Mouse (Mus musculus) central nervous system, embryonic 14 days (tissue): ENCODE measurements around the gene Gm42957. TPM values are rescaled to one million over a fixed set of nuclear protein-coding genes. Genes with fewer than 3 reads are reported as not detected.

Experiments used
- polyA plus RNA-seq: library from polyadenylated mRNA; depleted of rRNA; stranded (reverse); fragments of >200 nt; gene quantifications from 2 replicates; pipeline ENCODE4 v1.2.3, GENCODE M21; 2012; rRNA removed

The Gm42957 gene
- 0.26 and 0.40 TPM in 2 replicates for polyA plus RNA-seq

DNA sequence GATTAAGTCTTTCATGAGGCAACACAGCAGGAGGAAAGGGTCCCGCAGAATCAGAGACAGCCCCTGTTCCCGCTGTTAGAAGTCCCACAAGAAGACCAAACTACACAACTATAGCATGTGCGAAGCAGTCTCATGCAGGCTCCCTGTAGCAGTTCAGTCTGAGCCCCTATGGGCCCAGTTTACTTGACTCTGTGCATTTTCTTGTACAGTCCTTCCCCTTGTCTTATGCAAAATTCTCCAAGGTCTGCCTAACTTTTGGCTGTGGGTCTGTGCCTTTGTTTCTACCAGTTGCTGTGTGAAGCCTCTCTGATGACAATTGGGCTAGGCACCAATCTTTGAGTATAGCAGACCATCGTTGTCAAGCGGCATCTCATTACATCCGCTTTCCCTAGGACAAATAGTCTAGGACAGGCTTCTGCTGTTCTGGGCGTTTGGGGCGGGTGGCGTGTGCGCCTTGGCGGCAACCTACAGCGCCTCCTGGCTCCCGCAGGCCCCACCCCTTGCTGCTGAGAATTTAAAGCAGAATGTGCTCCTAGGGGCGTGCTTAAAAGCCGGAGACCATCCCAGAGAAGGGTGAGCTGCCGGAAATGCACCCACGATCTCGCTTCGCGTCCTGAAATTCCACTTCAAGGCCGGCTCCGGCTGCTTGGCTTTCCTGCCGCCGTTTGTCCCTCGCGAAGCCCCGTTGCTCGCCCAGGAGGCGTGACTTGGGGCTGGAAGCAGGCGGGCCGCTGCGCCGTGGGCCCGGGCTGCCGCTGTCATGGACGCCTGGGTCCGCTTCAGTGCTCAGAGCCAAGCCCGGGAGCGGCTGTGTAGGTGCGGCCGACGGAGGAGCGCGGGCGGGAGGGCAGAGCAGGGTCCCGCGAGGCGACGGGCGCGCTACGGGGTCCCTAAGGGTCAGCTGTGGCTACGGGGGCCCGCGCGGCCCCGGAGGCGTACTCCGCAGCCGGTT, at the start of gene Gm42957, which contains the start of gene Pex11b:
Gene Gm42957 (plus strand): TSS at position 547 of the 952 bp plus-strand sequence.
Gene Pex11b (plus strand): TSS at position 449 of the 952 bp plus-strand sequence.

DNA sequence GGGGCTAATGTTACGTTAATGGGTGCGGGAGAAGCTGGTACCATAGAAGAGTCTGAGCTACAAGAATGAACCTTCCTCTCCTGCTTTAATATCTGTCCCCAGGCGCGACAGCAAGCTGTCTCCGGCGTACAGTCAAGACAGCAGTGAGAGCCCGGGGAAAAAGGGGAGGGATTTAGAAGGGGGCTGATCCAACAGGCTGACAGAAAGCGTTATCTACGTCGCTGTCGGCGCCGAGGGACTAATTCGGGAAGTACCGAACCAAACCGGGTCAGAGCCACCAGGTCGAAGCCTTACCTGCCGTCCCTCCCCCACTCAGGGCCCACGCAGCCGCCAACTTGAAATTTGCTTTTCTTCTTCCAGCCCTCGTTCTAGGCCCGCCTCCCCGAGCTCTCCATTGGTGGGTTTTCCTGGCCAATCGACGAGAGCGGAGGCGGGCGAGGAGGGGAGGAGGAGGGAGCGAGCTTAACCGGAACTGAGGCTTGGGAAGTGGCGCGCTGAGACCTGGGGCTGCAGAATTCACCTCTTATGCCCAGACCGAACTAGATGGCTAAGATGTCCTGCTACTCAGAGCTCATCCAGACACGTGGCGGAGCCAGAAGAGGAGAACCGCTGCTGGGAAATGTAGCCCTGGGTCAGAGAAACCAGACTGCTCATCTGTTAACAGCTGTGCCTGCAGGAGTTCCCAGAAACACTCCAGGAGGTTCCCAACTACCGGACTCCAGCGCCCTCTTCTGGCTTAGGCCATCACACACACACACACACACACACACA, 41.3 kb upstream of the Gm42957 start, which contains the start of gene Polr3gl:
Gene Polr3gl (minus strand): TSS at position 392 of the 771 bp plus-strand sequence.

DNA sequence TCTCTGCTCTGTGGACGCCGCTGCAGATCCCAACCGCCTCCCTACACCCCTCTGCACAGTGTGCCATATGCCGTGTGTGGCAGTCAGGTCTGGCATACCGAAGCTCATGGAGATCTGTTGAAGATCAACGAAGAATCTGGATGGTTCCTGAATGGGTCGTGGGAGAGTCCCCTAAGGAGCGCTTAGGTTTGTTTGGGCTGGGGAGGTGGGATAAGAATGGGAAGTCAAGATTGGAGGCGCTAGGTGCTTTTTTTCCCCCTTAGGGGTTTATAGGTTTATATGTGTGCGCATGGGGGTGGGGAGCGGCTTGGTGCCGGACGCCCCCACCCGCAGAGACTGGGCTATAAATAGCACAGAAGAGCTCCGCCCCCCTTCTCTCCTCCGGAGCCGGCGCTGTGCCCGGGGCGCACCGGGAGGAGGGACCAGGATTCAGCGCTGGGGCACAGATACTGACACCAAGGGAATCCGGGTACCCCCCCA, 39.0 kb upstream of the Gm42957 start, which contains the start of gene Ankrd34a:
Gene Ankrd34a (plus strand): TSS at position 409 of the 480 bp plus-strand sequence.

DNA sequence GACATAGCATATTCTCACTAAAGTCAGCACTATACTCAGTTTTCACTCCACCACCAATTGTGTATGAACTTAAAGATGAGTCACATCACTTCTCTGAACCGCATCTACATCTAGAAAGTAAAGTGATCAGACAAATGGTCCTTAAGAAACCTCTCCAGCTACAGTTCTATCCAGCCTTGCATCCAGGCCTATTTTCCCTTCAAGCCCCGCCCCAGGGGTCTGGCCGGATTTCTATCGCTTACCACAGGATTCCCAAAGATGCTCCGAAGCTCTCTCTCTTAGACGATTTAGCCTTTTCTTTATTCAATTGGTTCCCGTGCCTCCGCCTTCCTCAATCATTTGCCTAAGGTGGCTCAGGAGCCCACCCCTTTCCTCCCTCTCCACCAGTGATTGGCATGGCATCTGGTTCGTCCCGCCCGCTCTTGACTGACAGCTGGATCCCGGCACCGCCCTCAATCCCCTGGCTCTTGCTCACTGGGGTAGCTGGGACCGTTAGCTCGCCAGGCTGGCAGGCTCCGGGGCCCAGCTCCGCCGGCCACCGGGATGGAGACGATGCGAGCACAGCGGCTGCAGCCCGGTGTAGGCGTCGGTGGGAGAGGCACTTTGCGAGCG, 34.5 kb upstream of the Gm42957 start, which contains the start of gene Lix1l:
Gene Lix1l (plus strand): TSS at position 511 of the 612 bp plus-strand sequence.

DNA sequence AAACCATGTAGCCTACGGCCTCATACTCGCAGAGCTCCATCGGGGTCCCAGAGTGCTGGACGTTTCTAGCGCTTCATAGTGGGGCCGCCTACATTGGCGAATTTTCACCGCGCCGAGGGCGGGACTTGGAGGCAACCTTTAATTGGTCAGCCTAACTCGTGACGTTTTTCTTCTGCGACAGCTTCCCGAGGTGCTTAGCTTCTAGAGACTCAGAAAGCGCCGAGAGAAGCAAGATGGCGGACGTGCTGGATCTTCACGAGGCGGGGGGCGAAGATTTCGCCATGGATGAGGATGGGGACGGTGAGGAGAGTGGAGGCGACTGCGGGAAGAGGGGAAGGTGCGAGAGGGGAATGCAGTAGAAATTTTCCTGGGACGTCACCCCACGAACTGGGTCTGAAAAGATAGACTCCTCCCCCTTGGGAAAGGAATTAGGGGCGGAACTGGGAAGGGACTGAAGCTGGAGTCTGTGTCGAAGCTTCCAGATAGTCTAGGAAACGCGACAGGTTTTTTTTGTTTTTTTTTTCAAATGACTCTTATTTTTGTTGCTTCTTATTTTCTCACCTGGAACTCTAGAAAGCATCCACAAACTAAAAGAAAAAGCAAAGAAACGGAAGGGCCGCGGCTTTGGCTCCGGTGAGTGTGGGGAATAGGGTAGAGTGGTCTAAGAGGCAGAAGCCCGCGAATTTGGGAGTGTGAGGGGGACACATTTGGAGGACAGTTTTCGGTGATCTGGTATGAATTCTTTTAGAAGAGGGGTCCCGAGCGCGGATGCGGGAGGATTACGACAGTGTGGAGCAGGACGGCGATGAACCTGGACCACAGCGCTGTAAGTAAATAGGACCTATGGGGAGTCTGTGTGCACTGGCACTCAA, 5.3 kb upstream of the Gm42957 start, which contains the start of gene Rbm8a:
Gene Rbm8a (plus strand): TSS at position 205 of the 872 bp plus-strand sequence.

DNA sequence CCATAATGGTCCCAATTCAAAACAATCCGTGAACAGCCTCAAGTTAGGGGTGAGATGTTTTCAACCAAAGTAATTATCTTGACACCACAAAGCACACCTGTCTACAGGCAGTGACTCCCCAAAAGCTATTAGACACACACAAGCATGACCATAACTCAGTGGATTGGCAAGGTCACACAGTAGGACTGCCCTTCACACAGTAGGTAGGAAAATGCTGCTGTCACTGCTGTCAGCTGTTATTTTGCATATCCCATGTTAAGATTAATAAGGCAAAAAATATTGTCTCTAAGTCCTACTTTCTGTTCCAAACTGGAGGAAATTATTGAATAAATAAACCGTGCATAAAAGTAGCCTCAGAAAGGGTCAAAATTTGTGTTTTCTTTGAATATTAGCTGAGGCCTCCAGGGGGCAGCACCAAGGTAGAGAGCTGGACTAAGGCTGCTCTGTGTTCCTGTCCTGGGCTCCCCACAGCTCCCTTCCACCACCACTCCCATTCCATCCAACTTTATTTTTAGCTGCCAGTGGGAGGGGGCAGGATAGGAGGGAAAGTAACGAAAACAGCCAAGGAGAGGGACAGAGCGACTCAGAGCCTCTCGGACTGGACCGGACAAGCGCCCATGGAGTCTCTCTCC, 9.9 kb downstream of the Gm42957 start, which contains the start of gene Itga10:
Gene Itga10 (plus strand): TSS at position 567 of the 632 bp plus-strand sequence.

DNA sequence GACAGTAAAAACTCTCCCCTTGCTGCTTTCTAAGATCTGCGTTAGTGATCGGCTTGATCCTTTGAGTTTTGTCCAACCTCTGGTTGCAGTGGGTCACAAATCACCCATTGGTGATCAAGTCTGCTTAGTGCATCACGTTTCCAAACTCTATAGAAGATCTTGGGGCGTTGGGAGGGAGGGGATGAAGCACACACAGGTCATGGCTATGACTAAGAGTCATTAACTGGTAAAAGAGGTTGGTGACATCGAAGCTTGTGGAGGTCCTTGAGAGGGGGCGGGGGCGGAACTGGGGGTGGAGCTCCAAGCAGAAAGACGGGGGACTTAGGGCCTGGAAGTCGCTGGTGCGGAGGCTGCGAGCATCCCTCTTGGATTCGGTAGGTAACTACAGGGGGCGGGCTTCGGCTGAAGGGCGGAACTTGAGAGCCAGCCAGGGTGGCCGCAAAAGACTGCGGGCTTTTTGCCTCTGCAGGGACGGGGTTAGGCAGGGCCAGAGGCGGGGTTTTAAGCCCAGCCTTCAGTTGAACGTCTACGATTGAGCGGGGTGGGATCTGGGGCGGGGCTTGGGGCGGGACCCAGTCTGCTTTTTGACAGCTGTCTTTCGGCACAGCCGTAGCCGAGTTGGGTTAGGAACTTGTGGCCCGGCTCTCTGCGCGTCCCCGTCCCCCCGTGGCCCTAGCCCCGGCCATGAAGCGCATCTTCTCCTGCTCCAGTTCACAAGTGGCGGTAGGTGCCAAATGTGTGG, 34.6 kb downstream of the Gm42957 start, which contains the start of gene Ankrd35:
Gene Ankrd35 (plus strand): TSS at position 405 of the 742 bp plus-strand sequence.

DNA sequence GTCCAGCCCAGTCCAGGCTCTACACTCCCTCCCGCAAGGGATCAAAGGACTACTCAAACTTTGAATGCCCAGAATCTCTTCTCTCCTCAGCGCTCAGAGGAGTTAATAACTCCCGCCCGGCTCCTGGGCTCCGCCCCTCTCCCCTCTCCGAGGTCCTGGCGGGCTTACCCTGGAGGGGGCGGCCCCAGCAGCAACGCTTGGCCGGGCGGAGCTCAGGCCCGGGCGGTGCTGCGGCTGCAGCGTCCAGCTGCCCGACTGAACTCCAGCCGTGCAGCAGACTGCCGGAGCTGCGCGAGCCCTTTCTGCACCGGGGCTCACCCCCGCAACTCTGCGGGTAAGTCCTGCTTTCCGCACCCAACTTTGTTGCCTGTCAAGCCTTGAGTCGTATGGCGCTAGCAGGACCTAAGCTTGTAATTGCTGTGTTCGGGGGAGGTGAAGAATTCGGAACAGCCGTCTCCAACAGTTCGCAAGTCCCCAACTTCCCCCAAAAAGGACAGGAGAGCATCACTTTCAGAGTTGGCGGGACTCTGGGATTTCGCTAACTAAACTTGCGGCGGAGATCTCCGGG, 61.0 kb downstream of the Gm42957 start, which contains the start of gene Pias3:
Gene Pias3 (plus strand): TSS at position 187 of the 568 bp plus-strand sequence.

Other genes starting within 250 kb of the Gm42957 start
- not detected in 2 replicates for gene BC107364, start 183.2 kb upstream of the Gm42957 start, polyA plus RNA-seq
- 0.33 and 4.1 TPM in 2 replicates for gene Hfe2, start 110.3 kb upstream of the Gm42957 start, polyA plus RNA-seq
- gene Txnip, start 77.5 kb upstream of the Gm42957 start, polyA plus RNA-seq = 99.4 and 105 TPM in 2 replicates
- not detected in 2 replicates for gene Gm16253, start 58.5 kb upstream of the Gm42957 start, polyA plus RNA-seq
- gene Polr3gl, start 41.3 kb upstream of the Gm42957 start, polyA plus RNA-seq = 48.2 and 48.9 TPM in 2 replicates
- gene Ankrd34a, start 38.8 kb upstream of the Gm42957 start, polyA plus RNA-seq = 8.9 and 9.6 TPM in 2 replicates
- gene Lix1l, start 34.3 kb upstream of the Gm42957 start, polyA plus RNA-seq = 85.4 and 88.5 TPM in 2 replicates
- 73.4 and 80.8 TPM in 2 replicates for gene Rbm8a, start 5.5 kb upstream of the Gm42957 start, polyA plus RNA-seq
- 50.4 and 51.8 TPM in 2 replicates for gene Pex11b, start 98 bp upstream of the Gm42957 start, polyA plus RNA-seq
- 5.5 and 12.6 TPM in 2 replicates for gene Itga10, start 10.1 kb downstream of the Gm42957 start, polyA plus RNA-seq
- 1.2 and 2.1 TPM in 2 replicates for gene Ankrd35, start 34.7 kb downstream of the Gm42957 start, polyA plus RNA-seq
- gene Pias3, start 60.9 kb downstream of the Gm42957 start, polyA plus RNA-seq = 37.4 and 47.6 TPM in 2 replicates
- gene Nudt17, start 73.1 kb downstream of the Gm42957 start, polyA plus RNA-seq = 8.5 and 10.7 TPM in 2 replicates
- 45.5 and 49.0 TPM in 2 replicates for gene Polr3c, start 92.2 kb downstream of the Gm42957 start, polyA plus RNA-seq
- 42.7 and 46.4 TPM in 2 replicates for gene Rnf115, start 92.2 kb downstream of the Gm42957 start, polyA plus RNA-seq
- 0.05 and 0.09 TPM in 2 replicates for gene Pdzk1, start 193.8 kb downstream of the Gm42957 start, polyA plus RNA-seq
- gene Cd160, start 193.9 kb downstream of the Gm42957 start, polyA plus RNA-seq = 0.04 TPM in 1 of 2 replicates, not detected in the other